Mouse (Mus musculus) small intestine, adult 2 months (tissue): ENCODE measurements at regions not wholly inside any gene's neighbourhood (a gene's known extent, or its start where the extent isn't known, plus 50 kb on each side); places are given as distances from the start of the nearest gene placed in this dataset.

Experiments
- H3K27ac ChIP-seq: fragments of 200-500 bp; 2 replicates; pipeline ENCODE4 v1.5.1; 2012; ENCODE audit warnings: low read depth, low read length, control low read depth, inconsistent platforms; ENCODE audit not compliant: insufficient read depth
- H3K27me3 ChIP-seq: fragments of 200-500 bp; 2 replicates; pipeline ENCODE4 v1.6.1; 2012; ENCODE audit warnings: mild to moderate bottlenecking, moderate library complexity, low read length, inconsistent platforms; ENCODE audit not compliant: control insufficient read depth, insufficient read depth
- H3K36me3 ChIP-seq: fragments of 200-500 bp; 2 replicates; pipeline ENCODE4 v1.6.1; 2012; ENCODE audit warnings: mild to moderate bottlenecking, low read length, control low read depth, inconsistent platforms; ENCODE audit not compliant: control insufficient read depth, insufficient read depth
- H3K4me1 ChIP-seq: fragments of 200-500 bp; 2 replicates; pipeline ENCODE4 v1.6.1; 2012; ENCODE audit warnings: low read length, inconsistent platforms, mixed read lengths; ENCODE audit not compliant: control insufficient read depth, insufficient read depth, insufficient read length
- H3K4me3 ChIP-seq: fragments of 200-500 bp; 2 replicates; pipeline ENCODE4 v1.5.1; 2012; ENCODE audit warnings: low read depth, mild to moderate bottlenecking, control low read depth, inconsistent platforms, low read length, moderate library complexity
- CTCF ChIP-seq: fragments of 200-500 bp; IDR thresholded peaks from 2 replicates; pipeline ENCODE4 v1.5.1; 2012; ENCODE audit warnings: low read depth, mild to moderate bottlenecking, control low read depth, inconsistent platforms, low read length, moderate library complexity, mixed read lengths; ENCODE audit not compliant: insufficient replicate concordance, insufficient read length; ENCODE audit errors: extremely low read depth
- POLR2A ChIP-seq: fragments of 200-500 bp; IDR thresholded peaks from 2 replicates; pipeline ENCODE4 v1.6.1; 2012; ENCODE audit warnings: low read depth, mild to moderate bottlenecking, control low read depth, inconsistent platforms, low read length, moderate library complexity
- WGBS: fragments of 180-500 bp; shearing (Covaris S2); methylation state at CpG from one replicate; pipeline ENCODE4 v1.1.7; 2018; 5-methylcytosine and 5-hydroxymethylcytosine counted together

- no peaks in the 10 kb centered on the region for H3K36me3 ChIP-seq
- TF ChIP-seq CTCF (no peak), POLR2A (no peak)
- H3K27ac ChIP-seq = no peak overlapping the region
- WGBS = 85% methylated on average over 6 of the region's 6 CpGs
- H3K4me3 ChIP-seq = no peak overlapping the region
- no peaks in the 10 kb centered on the region for H3K27me3 ChIP-seq
- no peaks in the 10 kb centered on the region for H3K4me1 ChIP-seq
These were observed 177.8 kb downstream of the Spry2 start for GRCm38 (mm10) chr14:105718676-105719441.

GRCm38 (mm10) chr14:105717821-105718220 lies 178.8 kb downstream of the Spry2 start:
- Histone ChIP-seq H3K36me3 (no peaks in the 10 kb centered on the region), H3K27me3 (no peaks in the 10 kb centered on the region), H3K27ac (no peak overlapping the region), H3K4me1 (no peaks in the 10 kb centered on the region), H3K4me3 (no peak overlapping the region)
- 18% methylated on average over 2 of the region's 2 CpGs for WGBS
- TF ChIP-seq POLR2A (no peak), CTCF (no peak)

- no peaks in the 10 kb centered on the region for H3K36me3 ChIP-seq
- WGBS = 81% methylated on average over 2 of the region's 2 CpGs
- TF ChIP-seq CTCF = no peak
- TF ChIP-seq POLR2A = no peak
These were observed 187.9 kb downstream of the Spry2 start for GRCm38 (mm10) chr14:105708691-105709090.

GRCm38 (mm10) chr14:105706756-105707155 lies 189.9 kb downstream of the Spry2 start:
- TF ChIP-seq POLR2A (no peak), CTCF (no peak)
- Histone ChIP-seq H3K4me3 (no peak overlapping the region), H3K27ac (no peak overlapping the region), H3K27me3 (no peaks in the 10 kb centered on the region), H3K36me3 (no peaks in the 10 kb centered on the region), H3K4me1 (no peaks in the 10 kb centered on the region)
- 95% methylated on average over 7 of the region's 7 CpGs for WGBS

More at GRCm38 (mm10) chr14:105708691-105709090, 187.9 kb downstream of the Spry2 start:
- Histone ChIP-seq H3K27ac (no peak overlapping the region), H3K27me3 (no peaks in the 10 kb centered on the region), H3K4me3 (no peak overlapping the region), H3K4me1 (no peaks in the 10 kb centered on the region)

GRCm38 (mm10) chr14:105698616-105699015 lies 198.0 kb downstream of the Spry2 start:
- TF ChIP-seq CTCF (no peak), POLR2A (no peak)
- Histone ChIP-seq H3K4me3 (no peak overlapping the region), H3K27ac (no peak overlapping the region), H3K4me1 (no peaks in the 10 kb centered on the region), H3K36me3 (no peaks in the 10 kb centered on the region), H3K27me3 (no peaks in the 10 kb centered on the region)
- 63% methylated on average over 1 of the region's 1 CpGs for WGBS

GRCm38 (mm10) chr14:105698086-105698485 lies 198.5 kb downstream of the Spry2 start:
- Histone ChIP-seq H3K27me3 (no peaks in the 10 kb centered on the region), H3K4me1 (no peaks in the 10 kb centered on the region), H3K36me3 (no peaks in the 10 kb centered on the region), H3K4me3 (no peak overlapping the region), H3K27ac (no peak overlapping the region)
- TF ChIP-seq POLR2A = no peak
- TF ChIP-seq CTCF = no peak
- 89% methylated on average over 1 of the region's 1 CpGs for WGBS

GRCm38 (mm10) chr14:105697398-105697797 lies 199.2 kb downstream of the Spry2 start:
- H3K4me1 ChIP-seq = no peaks in the 10 kb centered on the region
- TF ChIP-seq POLR2A = no peak
- no peak for TF ChIP-seq CTCF
- H3K36me3 ChIP-seq = no peaks in the 10 kb centered on the region
- no peak overlapping the region for H3K4me3 ChIP-seq
- 88% methylated on average over 13 of the region's 13 CpGs for WGBS
- no peak overlapping the region for H3K27ac ChIP-seq
- no peaks in the 10 kb centered on the region for H3K27me3 ChIP-seq
